Mouse (Mus musculus): ENCODE results near the gene Gm13030. TPM values are rescaled to one million over a fixed set of nuclear protein-coding genes. Genes with fewer than 3 reads are reported as not detected.

Gm13030 gene
- total RNA-seq (2012; rRNA removed) (not detected in 2 replicates), polyA plus RNA-seq (2012; ENCODE audit: insufficient read depth in 1 of 2, insufficient read length in 2 of 2, low read depth in 1 of 2, low replicate concordance in 2 of 2, missing spikeins in 1 of 2) (not detected)

GRCm38 (mm10) chr4:138873864-138874263, at the start of gene Gm13030:
TSS of gene Gm13030 (minus strand) at chr4:138873964.
- H3K9ac ChIP-seq (ENCODE audit: control insufficient read depth, low read depth, low read length, poor library complexity, severe bottlenecking) = no peak within 1 kb of the TSS
- H3K79me2 ChIP-seq (ENCODE audit: control insufficient read depth, insufficient read depth, low read length, poor library complexity) = no peaks in the 10 kb centered on the region
- H3K9me3 ChIP-seq (replicated peaks; ENCODE audit: insufficient read depth, low read length) = no peaks in the 10 kb centered on the region
- no peaks in the 10 kb centered on the region; a peak in 1 of 4 replicates for H3K27me3 ChIP-seq (ENCODE audit: control insufficient read depth in 1 of 2, insufficient read depth in 2 of 2, low read length in 2 of 2)
- no peak within 1 kb of the TSS for H3K4me3 ChIP-seq (ENCODE audit: control insufficient read depth in 1 of 2, insufficient read depth in 1 of 2, low read depth in 2 of 2, low read length in 2 of 2)
- H3K4me1 ChIP-seq (ENCODE audit: control insufficient read depth in 1 of 2, insufficient read depth in 2 of 2, low read length in 2 of 2) = no peaks in the 10 kb centered on the region
- TF ChIP-seq MAX (IDR thresholded peaks at IDR 0.05; ENCODE audit: low read length) (no peak), NRF1 (IDR thresholded peaks at IDR 0.05; ENCODE audit: insufficient read depth, low read depth, low read length, poor library complexity, severe bottlenecking) (no peak), BHLHE40 (IDR thresholded peaks at IDR 0.05; ENCODE audit: borderline replicate concordance, low read depth, low read length) (no peak), ELF1 (IDR thresholded peaks at IDR 0.05; ENCODE audit: low read depth, low read length) (no peak), USF1 (IDR thresholded peaks at IDR 0.05; ENCODE audit: low read depth, low read length) (no peak), MAFK (IDR thresholded peaks at IDR 0.05; ENCODE audit: borderline replicate concordance, low read depth, low read length) (no peak), TBP (IDR thresholded peaks at IDR 0.05; ENCODE audit: low read depth, low read length) (no peak), MYB (IDR thresholded peaks at IDR 0.05; ENCODE audit: low read depth, low read length) (no peak), POLR2A (IDR thresholded peaks at IDR 0.05; ENCODE audit: control insufficient read depth in 1 of 2, insufficient read depth in 1 of 2, low read depth in 1 of 2, low read length in 2 of 2, poor library complexity in 1 of 2) (no peak), TCF12 (IDR thresholded peaks at IDR 0.05; ENCODE audit: low read depth, low read length) (no peak), ETS1 (IDR thresholded peaks at IDR 0.05; ENCODE audit: low read depth, low read length) (no peak), MAZ (IDR thresholded peaks at IDR 0.05; ENCODE audit: low read depth, low read length) (no peak)
- no peak within 1 kb of the TSS for H3K27ac ChIP-seq (ENCODE audit: control insufficient read depth, low read depth, low read length)
- no peaks in the 10 kb centered on the region for H3K36me3 ChIP-seq (ENCODE audit: control insufficient read depth in 1 of 2, insufficient read depth in 2 of 2, low read length in 2 of 2)
- DNase-seq (ENCODE audit: low read depth, low spot score) = no peak

DNA sequence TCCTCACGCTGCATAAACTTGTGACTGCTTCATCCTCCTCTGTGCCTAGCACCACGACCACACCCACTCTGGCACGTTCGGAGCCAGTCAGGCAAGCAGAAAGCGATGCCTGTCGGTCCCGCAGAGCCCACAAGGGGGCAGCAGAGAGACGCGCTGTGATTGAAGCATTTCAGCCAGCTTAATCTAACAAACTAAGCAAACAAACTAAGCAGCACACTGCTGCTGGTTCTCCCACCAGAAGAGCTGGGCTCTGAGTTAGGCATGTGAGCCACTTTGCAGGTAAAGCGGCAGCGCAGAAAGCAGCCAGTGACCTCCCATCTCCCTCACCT, 48.3 kb upstream of the Gm13030 start:
- no peaks in the 10 kb centered on the region for H3K9me3 ChIP-seq (replicated peaks; ENCODE audit: insufficient read depth, low read length)
- peak; percentile 89 for DNase-seq (ENCODE audit: low read depth, low spot score)
- no peak overlapping the region for H3K9ac ChIP-seq (ENCODE audit: control insufficient read depth, low read depth, low read length, poor library complexity, severe bottlenecking)
- H3K36me3 ChIP-seq (ENCODE audit: control insufficient read depth in 1 of 2, insufficient read depth in 2 of 2, low read length in 2 of 2) = no peaks in the 10 kb centered on the region
- no peak overlapping the region for H3K4me3 ChIP-seq (ENCODE audit: control insufficient read depth in 1 of 2, insufficient read depth in 1 of 2, low read depth in 2 of 2, low read length in 2 of 2)
- peaks cover 0 to 2% of the 10 kb centered on the region in 2 experiments; a peak in 1 of 4 replicates for H3K4me1 ChIP-seq (ENCODE audit: control insufficient read depth in 1 of 2, insufficient read depth in 2 of 2, low read length in 2 of 2)
- H3K27ac ChIP-seq (ENCODE audit: control insufficient read depth, low read depth, low read length) = no peak overlapping the region
- H3K27me3 ChIP-seq (ENCODE audit: control insufficient read depth in 1 of 2, insufficient read depth in 2 of 2, low read length in 2 of 2) = no peaks in the 10 kb centered on the region
- H3K79me2 ChIP-seq (ENCODE audit: control insufficient read depth, insufficient read depth, low read length, poor library complexity) = no peaks in the 10 kb centered on the region
- TF ChIP-seq USF2 (IDR thresholded peaks at IDR 0.05; ENCODE audit: borderline replicate concordance in 1 of 2, insufficient read depth in 1 of 2, low read depth in 1 of 2, low read length in 2 of 2) = no peak
- TF ChIP-seq SMC3 (IDR thresholded peaks at IDR 0.05; ENCODE audit: low read depth, low read length) = peak; percentile 90
- peak; percentile 85 for TF ChIP-seq BHLHE40 (IDR thresholded peaks at IDR 0.05; ENCODE audit: borderline replicate concordance, low read depth, low read length)
- no peak for TF ChIP-seq POLR2AphosphoS2 (IDR thresholded peaks at IDR 0.05; ENCODE audit: low read length)
- TF ChIP-seq JUND (IDR thresholded peaks at IDR 0.05; ENCODE audit: low read depth, low read length) = no peak
- TF ChIP-seq SIN3A (IDR thresholded peaks at IDR 0.05; ENCODE audit: low read length) = peak; percentile 51; the same call in 1 of the 2 replicates
- TF ChIP-seq GATA1 (IDR thresholded peaks at IDR 0.05; ENCODE audit: low read depth, low read length) = no peak
- no peak for TF ChIP-seq MYC (IDR thresholded peaks at IDR 0.05; ENCODE audit: low read depth, low read length)
- TF ChIP-seq MXI1 (IDR thresholded peaks at IDR 0.05; ENCODE audit: low read depth, low read length) = peak; percentile 59; the same call in 1 of the 2 replicates
- peak; percentile 42 for TF ChIP-seq RCOR1 (IDR thresholded peaks at IDR 0.05; ENCODE audit: low read depth, low read length)
- TF ChIP-seq ETS1 (IDR thresholded peaks at IDR 0.05; ENCODE audit: low read depth, low read length) = no peak
- no peak for TF ChIP-seq MAZ (IDR thresholded peaks at IDR 0.05; ENCODE audit: low read depth, low read length)
- peak; percentile 84 to 93 (median 89) for TF ChIP-seq CTCF (IDR thresholded peaks at IDR 0.05 in 2 of 3, conservative IDR thresholded peaks at IDR 0.05 in 1 of 3; ENCODE audit: control insufficient read depth in 1 of 3, insufficient read depth in 1 of 3, low read depth in 2 of 3, low read length in 3 of 3, poor library complexity in 1 of 3, severe bottlenecking in 1 of 3)
- TF ChIP-seq RAD21 (IDR thresholded peaks at IDR 0.05; ENCODE audit: low read depth, low read length) = peak; percentile 84
- 0 out of 4 replicates have a peak, but pooled peaks of 1 of the 2 experiments have one; percentile 9 for TF ChIP-seq EP300 (IDR thresholded peaks at IDR 0.05; ENCODE audit: low read depth in 1 of 2, low read length in 2 of 2)
- TF ChIP-seq MEF2A (IDR thresholded peaks at IDR 0.05; ENCODE audit: extremely low read depth, insufficient replicate concordance, low read depth, low read length, poor library complexity, severe bottlenecking) = no peak
- no peak for TF ChIP-seq POLR2AphosphoS5 (IDR thresholded peaks at IDR 0.05; ENCODE audit: borderline replicate concordance, low read depth, low read length)
- TF ChIP-seq NRF1 (IDR thresholded peaks at IDR 0.05; ENCODE audit: insufficient read depth, low read depth, low read length, poor library complexity, severe bottlenecking) = peak; percentile 13; the same call in 1 of the 2 replicates
- no peak for TF ChIP-seq GABPA (IDR thresholded peaks at IDR 0.05; ENCODE audit: low read depth, low read length)
- TF ChIP-seq MAX (IDR thresholded peaks at IDR 0.05; ENCODE audit: low read length) = 0 out of 2 replicates have a peak, but pooled peaks have one; percentile 18
- no peak for TF ChIP-seq CHD2 (IDR thresholded peaks at IDR 0.05; ENCODE audit: low read length)
- TF ChIP-seq ZNF384 (IDR thresholded peaks at IDR 0.05; ENCODE audit: low read depth, low read length) = no peak
- peak; percentile 82 for TF ChIP-seq ZC3H11A (IDR thresholded peaks at IDR 0.05; ENCODE audit: low read depth, low read length)
- TF ChIP-seq TCF12 (IDR thresholded peaks at IDR 0.05; ENCODE audit: low read depth, low read length) = peak; percentile 10; the same call in 1 of the 2 replicates
